Mouse (Mus musculus): ENCODE measurements at regions not wholly inside any gene's neighbourhood (a gene's known extent, or its start where the extent isn't known, plus 50 kb on each side); places are given as distances from the start of the nearest gene placed in this dataset.

- DNase-seq (ENCODE audit: low read depth, low spot score), result no peak
These were observed 210.1 kb downstream of the Mex3b start for GRCm38 (mm10) chr7:83077035-83077918.

DNA sequence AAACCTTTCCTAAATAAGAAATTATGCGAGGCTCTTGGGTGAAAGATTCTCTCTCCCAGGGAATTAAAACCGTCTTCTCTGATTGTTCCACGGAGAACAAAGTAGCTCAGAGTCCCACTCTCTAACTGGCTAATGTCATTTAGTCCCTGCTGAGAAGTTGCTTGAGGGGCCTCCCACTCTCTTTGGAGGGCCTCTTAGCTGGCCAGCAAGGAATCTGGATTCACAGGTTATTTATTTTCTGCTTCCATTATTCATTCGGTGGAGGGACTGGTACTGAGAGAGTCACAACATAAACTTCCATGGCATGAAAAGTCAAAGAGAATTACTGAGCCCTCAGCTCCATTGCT lies 210.8 kb downstream of the Mex3b start:
- DNase-seq (ENCODE audit: low read depth, low spot score), result no peak

GRCm38 (mm10) chr7:83078695-83079094 lies 211.6 kb downstream of the Mex3b start:
- DNase-seq (ENCODE audit: low read depth, low spot score), result no peak

DNA sequence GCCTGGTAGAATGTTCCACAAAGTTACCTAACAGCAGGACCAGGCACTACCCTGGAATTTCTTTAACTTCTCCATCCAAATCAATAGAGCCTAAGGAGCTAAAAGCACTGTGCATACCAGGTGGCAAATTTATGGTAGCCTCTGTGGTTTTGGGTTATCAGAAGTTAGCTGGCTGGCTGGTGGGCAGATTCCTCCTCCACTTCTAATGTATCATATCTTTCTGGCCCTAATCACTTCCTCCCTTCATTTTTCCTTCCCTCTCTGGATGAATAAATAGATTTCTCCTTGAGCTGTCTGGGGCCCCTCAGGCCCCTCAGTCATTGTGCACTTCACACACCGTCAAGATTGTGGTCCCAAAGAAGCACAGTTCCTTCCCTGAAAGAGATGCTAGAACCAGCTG lies 212.7 kb downstream of the Mex3b start:
- no peak for DNase-seq (ENCODE audit: low read depth, low spot score)

- no peak for DNase-seq (ENCODE audit: low read depth, low spot score)
These were observed 217.5 kb downstream of the Mex3b start for GRCm38 (mm10) chr7:83084496-83085082.

DNA sequence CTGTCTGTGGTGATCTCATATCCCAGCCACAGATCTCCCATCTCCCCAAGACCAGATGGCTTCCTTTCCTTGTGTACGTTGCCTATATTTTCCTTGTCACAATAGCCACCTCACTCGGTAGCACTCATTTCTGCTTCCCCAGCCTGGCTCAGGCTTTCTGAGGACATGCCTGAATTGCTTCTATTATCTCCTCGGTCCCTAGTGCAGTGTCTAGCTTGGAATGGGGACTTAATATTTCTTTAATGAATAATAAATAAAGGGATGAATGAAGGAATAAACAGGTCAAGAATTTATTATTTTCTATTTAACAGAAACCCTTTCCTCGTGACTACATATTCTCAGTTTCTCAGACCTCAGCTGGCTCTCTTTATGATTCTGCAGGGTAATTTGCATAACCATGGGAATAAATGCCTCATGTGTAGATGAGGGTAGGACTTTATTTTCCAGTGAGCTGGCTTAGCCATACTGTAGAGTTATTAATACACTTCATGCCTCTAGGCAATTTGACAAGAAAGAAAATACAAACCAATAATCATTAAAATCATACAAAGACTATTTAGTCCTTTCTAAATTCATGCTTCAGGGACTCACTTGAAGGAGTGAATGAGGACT lies 218.5 kb downstream of the Mex3b start:
- no peak for DNase-seq (ENCODE audit: low read depth, low spot score)

DNA sequence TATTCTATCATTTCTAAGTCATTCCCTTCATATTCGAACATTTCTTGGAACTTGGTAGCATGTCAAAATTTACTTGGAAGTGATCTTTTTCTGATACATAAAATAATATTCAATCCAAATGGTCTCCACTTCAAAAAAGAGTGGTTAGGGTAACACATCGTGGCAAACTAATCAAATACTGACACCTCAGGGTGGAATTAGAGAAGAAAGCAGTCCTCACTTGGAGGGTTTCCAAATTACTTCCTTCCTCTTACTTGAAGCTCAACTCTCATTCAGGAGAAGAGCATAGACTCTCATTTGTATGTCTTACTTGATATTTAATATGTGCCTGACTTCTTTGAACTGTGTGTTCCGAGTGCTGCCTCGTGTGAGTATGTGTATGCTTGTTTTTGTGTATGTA lies 220.3 kb downstream of the Mex3b start:
- DNase-seq (ENCODE audit: low read depth, low spot score), result no peak

- no peak for DNase-seq (ENCODE audit: low read depth, low spot score)
These were observed 221.0 kb downstream of the Mex3b start for GRCm38 (mm10) chr7:83088125-83088524.

GRCm38 (mm10) chr7:83089330-83089982 lies 222.3 kb downstream of the Mex3b start:
- DNase-seq (ENCODE audit: low read depth, low spot score), result peak; percentile 65

DNA sequence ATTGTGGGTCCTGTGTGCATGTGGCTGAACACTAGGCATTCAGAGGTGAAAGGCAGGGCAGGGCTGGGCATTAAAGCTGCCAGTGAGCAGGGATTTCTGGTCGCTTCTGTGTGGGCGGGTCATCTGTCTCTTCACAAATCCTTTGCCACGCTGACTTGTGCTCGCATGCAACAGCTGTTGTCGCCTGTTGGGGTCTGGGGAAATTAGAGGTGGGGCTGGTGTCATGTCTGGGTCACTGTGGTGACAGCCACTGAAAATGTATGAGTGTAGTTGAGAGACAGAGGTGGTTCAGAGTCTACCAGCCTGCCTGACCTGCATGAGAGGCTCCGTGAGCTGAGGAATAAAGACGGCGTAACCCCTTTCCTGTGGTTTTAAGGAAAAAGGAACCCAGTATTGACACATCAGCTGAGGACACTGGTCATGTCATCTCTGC lies 226.8 kb downstream of the Mex3b start:
- peak; percentile 21 for DNase-seq (ENCODE audit: low read depth, low spot score)

GRCm38 (mm10) chr7:83094899-83095298 lies 227.8 kb downstream of the Mex3b start:
- no peak for DNase-seq (ENCODE audit: low read depth, low spot score)

DNA sequence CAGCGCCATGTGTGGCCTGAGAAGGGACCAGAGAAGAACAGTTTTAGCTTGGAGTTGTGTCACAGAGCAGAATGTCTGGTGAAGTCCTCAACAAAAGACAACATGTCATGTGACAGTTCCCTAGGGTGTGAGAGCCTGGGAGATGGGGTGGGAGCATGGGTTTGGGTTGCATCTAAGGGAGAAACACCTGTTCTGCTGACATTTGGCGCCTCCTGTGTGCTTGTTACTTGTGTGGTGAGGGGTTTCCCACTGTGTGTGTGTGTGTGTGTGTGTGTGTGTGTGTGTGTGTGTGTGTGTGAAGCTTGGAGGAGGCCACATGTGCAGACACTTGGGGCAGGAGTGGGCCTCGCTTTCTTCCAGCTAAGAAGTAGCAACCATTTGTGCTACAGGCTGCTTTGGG lies 228.5 kb downstream of the Mex3b start:
- DNase-seq (ENCODE audit: low read depth, low spot score), result no peak

DNA sequence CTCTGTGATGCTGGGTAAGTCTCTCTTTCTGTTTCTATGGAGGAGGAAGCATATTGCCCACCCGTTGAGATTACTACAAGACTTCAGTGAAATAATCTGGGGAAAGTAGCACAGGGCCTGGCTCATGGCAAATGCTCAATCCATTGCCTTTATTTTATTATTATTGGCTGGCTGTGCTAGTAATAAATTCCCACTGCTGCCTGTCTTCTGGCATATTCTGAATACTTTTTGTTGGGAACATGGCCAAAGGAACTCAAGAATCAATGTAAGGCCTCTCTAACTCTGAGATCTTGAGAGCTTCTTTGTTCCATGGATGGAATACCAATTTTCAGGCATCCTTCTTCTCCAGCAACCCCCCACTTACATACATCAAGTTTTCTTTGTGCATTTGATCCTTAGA lies 237.3 kb downstream of the Mex3b start:
- no peak for DNase-seq (ENCODE audit: low read depth, low spot score)

GRCm38 (mm10) chr7:83105672-83106071 lies 238.5 kb downstream of the Mex3b start:
- no peak for DNase-seq (ENCODE audit: low read depth, low spot score)

- DNase-seq (ENCODE audit: low read depth, low spot score), result no peak
These were observed 244.2 kb downstream of the Mex3b start for GRCm38 (mm10) chr7:83111217-83111823.

GRCm38 (mm10) chr7:83116487-83116886 lies 249.4 kb downstream of the Mex3b start:
- DNase-seq (ENCODE audit: low read depth, low spot score), result no peak

- DNase-seq (ENCODE audit: low read depth, low spot score), result no peak
These were observed 249.9 kb downstream of the Mex3b start for GRCm38 (mm10) chr7:83117065-83117464.

DNA sequence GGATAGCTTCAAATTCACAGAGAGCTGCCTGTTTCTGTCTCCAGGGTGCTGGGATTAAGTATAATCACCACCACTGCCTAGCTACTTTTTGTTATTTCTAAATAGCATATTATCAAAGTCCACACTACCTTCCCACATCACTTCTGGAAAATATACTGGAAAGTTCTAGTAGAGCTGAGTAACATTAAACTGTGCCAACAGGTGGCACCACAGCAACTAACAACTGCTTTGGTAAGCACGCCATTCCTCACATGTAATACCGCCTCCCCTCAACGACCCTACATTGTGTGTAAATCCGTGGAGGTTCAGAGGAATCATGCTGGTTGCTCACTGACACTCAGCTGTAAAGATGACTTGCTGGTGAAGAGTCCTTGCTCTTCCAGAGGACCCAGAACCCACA lies 259.1 kb downstream of the Mex3b start:
- no peak for DNase-seq (ENCODE audit: low read depth, low spot score)

GRCm38 (mm10) chr7:83140216-83140615 lies 273.1 kb downstream of the Mex3b start:
- DNase-seq (ENCODE audit: low read depth, low spot score), result peak; percentile 30

GRCm38 (mm10) chr7:83140658-83141057 lies 273.5 kb downstream of the Mex3b start:
- DNase-seq (ENCODE audit: low read depth, low spot score), result no peak

DNA sequence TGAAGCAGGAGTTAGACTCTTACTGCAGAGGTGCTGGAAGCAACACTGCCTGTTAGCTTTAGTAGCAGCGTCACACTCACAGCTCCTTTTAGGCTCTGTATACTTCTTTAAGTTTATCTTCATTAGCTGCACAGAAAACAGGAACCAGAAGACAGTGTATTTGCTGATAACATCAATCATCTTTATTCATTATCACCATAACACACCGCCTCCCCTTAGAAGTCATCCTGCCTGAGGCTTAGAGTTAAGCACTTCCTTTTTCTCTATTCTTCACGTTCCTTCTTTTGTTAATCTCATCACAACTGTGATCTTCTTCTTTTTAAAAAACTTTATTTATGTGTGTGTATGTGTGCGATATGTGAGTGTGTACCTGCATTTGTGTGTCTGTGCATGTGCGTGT lies 276.9 kb downstream of the Mex3b start:
- no peak for DNase-seq (ENCODE audit: low read depth, low spot score)

GRCm38 (mm10) chr7:83145551-83145950 lies 278.4 kb downstream of the Mex3b start:
- DNase-seq (ENCODE audit: low read depth, low spot score), result no peak

Data from forelimb bud, embryonic 11.5 days (tissue).